Mouse (Mus musculus) kidney, postnatal 0 days (tissue): ENCODE data around the gene Sucnr1. TPM values are rescaled to one million over a fixed set of nuclear protein-coding genes. Genes with fewer than 3 reads are reported as not detected.
A peak's percentile ranks its signal among the peaks of the same experiment; 100 is the strongest.
"Not testable (repeated sequence)": the region's sequence is repeated elsewhere in the genome, so short reads cannot be mapped to it uniquely, and the experiment has no call there.

Source experiments
- ATAC-seq: fragments of 200-750 bp; cut with Nextera tagmentation; replicated peaks from 2 replicates; pipeline ENCODE4 v1.8.0; 2017; ENCODE audit warnings: low read depth, moderate number of reproducible peaks, moderate TSS enrichment, moderate library complexity; ENCODE audit not compliant: low FRiP score
- DNase-seq: peaks from one replicate; pipeline ENCODE4 v3.0.0-alpha.2; 2016; ENCODE audit warnings: low spot score
- H3K27ac ChIP-seq: fragments of 300-500 bp; sonication (generic); 2 replicates; pipeline ENCODE4 v1.5.1; 2014; ENCODE audit warnings: mild to moderate bottlenecking
- H3K27me3 ChIP-seq: fragments of 300-500 bp; sonication (generic); 2 replicates; pipeline ENCODE4 v1.6.1; 2014; ENCODE audit warnings: low read length, mixed read lengths; ENCODE audit not compliant: insufficient read depth
- H3K36me3 ChIP-seq: fragments of 300-500 bp; sonication (generic); 2 replicates; pipeline ENCODE4 v1.6.1; 2014; ENCODE audit warnings: low read length, mixed read lengths; ENCODE audit not compliant: insufficient read depth
- H3K4me1 ChIP-seq: fragments of 300-500 bp; sonication (generic); replicated peaks from 2 replicates; pipeline ENCODE4 v1.6.1; 2014; ENCODE audit warnings: antibody characterized with exemption, low read length, mixed read lengths; ENCODE audit not compliant: insufficient read depth
- H3K4me2 ChIP-seq: fragments of 300-500 bp; sonication (generic); 2 replicates; pipeline ENCODE4 v1.6.1; 2014; ENCODE audit warnings: mild to moderate bottlenecking, low read length, moderate library complexity, mixed read lengths
- H3K4me3 ChIP-seq: fragments of 300-500 bp; sonication (generic); replicated peaks from 2 replicates; pipeline ENCODE4 v1.5.1; 2014; ENCODE audit warnings: low read depth, low read length
- H3K9ac ChIP-seq: fragments of 300-500 bp; sonication (generic); 2 replicates; pipeline ENCODE4 v1.6.1; 2014; ENCODE audit warnings: low read depth, low read length
- H3K9me3 ChIP-seq: fragments of 300-500 bp; sonication (generic); replicated peaks from 2 replicates; pipeline ENCODE4 v1.6.1; 2016; ENCODE audit warnings: low read length, inconsistent platforms, mixed read lengths
- CTCF ChIP-seq: IDR thresholded peaks from 2 replicates; pipeline ENCODE4 v1.5.1; 2016; ENCODE audit warnings: antibody characterized with exemption, low read depth, mild to moderate bottlenecking, moderate library complexity
- WGBS: fragments of 180-500 bp; shearing (Covaris S2); extraction: QIAGEN DNeasy Blood & Tissue Kit; methylation state at CpG from one replicate; pipeline ENCODE4 v1.1.7; 2014; 5-methylcytosine and 5-hydroxymethylcytosine counted together
- polyA plus RNA-seq: library from polyadenylated mRNA; unstranded; fragments of >200 nt; fragmentation: Nextera tagmentation; extraction: Ambion mirVana; gene quantifications from 2 replicates; pipeline ENCODE4 v1.2.1, GENCODE M21; 2015

The Sucnr1 gene
- polyA plus RNA-seq, 1 experiment from 2014 or later, result 18.8 TPM

DNA sequence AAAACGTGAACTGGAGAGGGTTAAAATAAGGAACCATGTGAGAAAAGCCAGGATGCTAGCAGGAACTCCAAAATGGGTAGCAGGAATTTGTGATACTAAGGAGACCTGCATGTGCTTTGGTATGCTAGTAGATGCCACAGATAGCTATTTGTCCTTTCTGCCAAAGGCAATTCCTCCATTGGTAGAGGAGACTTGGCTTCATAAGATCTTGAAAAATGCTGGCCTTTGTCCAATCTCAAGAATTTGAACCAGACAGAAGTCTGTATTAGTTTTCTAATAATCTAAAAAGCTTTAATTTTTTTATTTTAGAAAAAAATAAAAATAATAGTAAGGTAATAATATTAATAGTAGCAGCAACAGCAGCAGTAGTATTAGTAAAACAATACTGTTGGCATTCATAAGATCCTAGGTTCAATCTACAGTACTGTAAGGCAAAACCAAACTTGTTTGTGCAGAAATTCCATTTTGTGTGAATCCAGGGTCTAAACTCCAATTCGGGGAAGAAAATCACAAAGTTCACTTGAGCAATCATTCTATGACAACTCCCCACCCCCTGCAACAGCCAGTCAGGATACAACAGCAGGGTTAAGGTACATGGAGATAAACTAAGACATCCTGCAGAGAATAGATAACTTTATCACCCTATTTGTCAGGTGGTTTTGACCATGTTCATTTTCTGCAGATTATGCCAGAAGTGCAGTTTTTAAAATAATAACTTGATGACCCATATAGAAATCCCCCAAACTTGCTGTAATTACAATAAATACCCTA is 12.9 kb downstream of the Sucnr1 start:
- DNase-seq (no peak), ATAC-seq (peak; percentile 46; the same call in 1 of the 2 replicates)
- Histone ChIP-seq H3K9ac (no peak overlapping the region), H3K4me1 (no peaks in the 10 kb centered on the region), H3K9me3 (no peaks in the 10 kb centered on the region), H3K27ac (no peak overlapping the region), H3K4me2 (no peak overlapping the region), H3K4me3 (no peak overlapping the region), H3K36me3 (no peaks in the 10 kb centered on the region), H3K27me3 (no peaks in the 10 kb centered on the region)
- no peak for TF ChIP-seq CTCF
- WGBS, result 74% methylated on average over 2 of the region's 2 CpGs

DNA sequence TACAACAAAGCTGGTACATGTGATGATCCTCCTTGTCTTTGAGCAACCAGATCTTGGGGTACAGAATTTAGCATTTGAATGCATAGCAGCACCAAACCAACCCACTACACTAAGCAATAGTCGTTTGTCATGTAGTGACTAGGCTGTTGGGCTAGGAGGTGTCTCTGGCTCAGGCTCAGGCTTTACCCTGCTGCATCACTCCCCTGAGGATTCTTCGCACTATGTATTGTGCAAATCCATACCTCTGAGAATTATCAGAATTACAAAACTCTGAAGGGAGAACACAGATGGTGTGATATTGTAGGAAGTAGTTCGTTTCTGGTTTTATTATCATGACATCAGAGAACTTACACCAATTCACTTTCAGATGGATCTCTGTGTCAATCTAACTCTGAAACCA is 15.3 kb downstream of the Sucnr1 start:
- Histone ChIP-seq H3K4me2 (no peak overlapping the region), H3K27me3 (no peaks in the 10 kb centered on the region), H3K4me1 (no peaks in the 10 kb centered on the region), H3K9me3 (no peaks in the 10 kb centered on the region), H3K27ac (no peak overlapping the region), H3K4me3 (no peak overlapping the region), H3K36me3 (no peaks in the 10 kb centered on the region), H3K9ac (no peak overlapping the region)
- 72% methylated on average over 3 of the region's 3 CpGs for WGBS
- no peak for TF ChIP-seq CTCF
- ATAC-seq, result no peak
- no peak for DNase-seq

DNA sequence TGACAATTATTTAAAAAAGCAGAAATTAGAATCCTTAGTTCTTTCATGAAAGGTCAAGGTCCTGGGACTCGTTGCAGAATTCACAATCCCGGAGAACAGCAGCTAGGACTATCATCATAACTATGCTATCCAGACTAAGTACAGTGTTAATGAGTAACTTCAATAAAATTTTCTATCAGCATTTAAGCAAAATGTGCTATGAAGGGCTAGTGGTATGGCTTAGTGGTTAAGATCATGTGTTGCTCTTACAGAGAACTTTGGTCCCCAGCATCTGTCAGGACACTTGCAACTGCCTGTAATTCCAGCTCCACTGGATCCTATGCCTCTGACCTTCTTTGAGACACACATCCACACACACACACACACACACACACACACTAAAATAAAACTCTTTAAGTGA is 15.8 kb downstream of the Sucnr1 start:
- Histone ChIP-seq H3K4me2 (no peak overlapping the region), H3K36me3 (no peaks in the 10 kb centered on the region), H3K4me3 (no peak overlapping the region), H3K9me3 (no peaks in the 10 kb centered on the region), H3K4me1 (no peaks in the 10 kb centered on the region), H3K27me3 (no peaks in the 10 kb centered on the region), H3K9ac (no peak overlapping the region), H3K27ac (no peak overlapping the region)
- 64% methylated on average over 2 of the region's 2 CpGs for WGBS
- TF ChIP-seq CTCF, result no peak
- ATAC-seq (peak; percentile 88), DNase-seq (no peak)

DNA sequence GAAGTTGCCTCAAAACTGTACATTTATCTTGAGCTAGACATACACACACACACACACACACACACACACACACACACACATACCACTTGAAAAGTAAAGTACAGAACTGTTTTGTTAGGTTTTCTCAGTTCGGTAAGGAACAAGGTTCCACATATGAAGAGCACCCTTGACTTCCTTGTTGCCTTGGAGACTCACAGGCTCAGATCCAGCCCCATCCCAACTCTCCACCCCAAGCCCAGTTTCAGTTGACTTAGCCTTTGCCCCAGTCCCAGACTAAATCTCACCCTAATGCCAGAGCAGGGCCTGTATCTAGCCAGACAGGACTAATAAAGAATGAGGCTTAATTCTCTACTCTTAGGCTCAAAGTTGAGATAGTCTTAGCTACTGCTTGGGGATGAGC is 16.9 kb downstream of the Sucnr1 start:
- Histone ChIP-seq H3K27me3 (no peaks in the 10 kb centered on the region), H3K9me3 (no peaks in the 10 kb centered on the region), H3K4me1 (no peaks in the 10 kb centered on the region), H3K9ac (no peak overlapping the region), H3K36me3 (no peaks in the 10 kb centered on the region), H3K4me3 (no peak overlapping the region), H3K27ac (no peak overlapping the region), H3K4me2 (no peak overlapping the region)
- ATAC-seq (no peak), DNase-seq (no peak)
- 63% methylated on average over 1 of the region's 1 CpGs for WGBS
- TF ChIP-seq CTCF, result no peak

DNA sequence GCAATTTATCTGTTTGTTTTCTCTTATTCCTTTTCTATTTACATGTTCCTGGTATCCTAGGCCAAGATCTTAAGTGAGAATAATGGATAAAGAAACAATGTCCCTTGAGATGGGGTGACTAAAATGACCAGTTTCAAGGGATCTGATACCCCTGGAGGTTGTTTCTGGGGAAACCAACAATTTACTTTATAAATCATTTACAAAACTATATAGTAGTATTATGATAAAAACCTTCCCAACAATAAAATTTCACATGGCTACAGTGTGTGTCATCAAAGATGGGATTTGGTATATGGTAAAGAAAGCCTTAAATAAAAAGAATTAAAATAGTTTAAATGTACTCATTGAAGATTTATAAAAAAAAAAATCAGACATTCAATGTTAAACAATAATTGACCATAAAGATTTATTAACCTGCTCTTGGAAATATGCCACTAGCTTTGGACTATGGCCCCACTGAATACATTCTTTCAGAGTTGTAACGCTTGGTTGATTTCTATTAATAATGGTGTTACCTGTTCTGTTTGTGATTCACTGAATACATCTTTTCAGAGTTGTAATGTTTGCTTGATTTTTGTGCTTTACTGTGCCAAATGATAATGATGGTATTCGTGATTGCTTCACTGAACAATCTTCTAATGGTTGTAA is 22.9 kb downstream of the Sucnr1 start:
- Histone ChIP-seq H3K4me3 (no peak overlapping the region), H3K9ac (no peak overlapping the region), H3K4me1 (no peaks in the 10 kb centered on the region), H3K36me3 (no peaks in the 10 kb centered on the region), H3K27ac (no peak overlapping the region), H3K27me3 (no peaks in the 10 kb centered on the region), H3K9me3 (no peaks in the 10 kb centered on the region), H3K4me2 (no peak overlapping the region)
- no peak for DNase-seq
- 63% methylated on average over 2 of the region's 2 CpGs for WGBS
- no peak for ATAC-seq
- TF ChIP-seq CTCF, result no peak

DNA sequence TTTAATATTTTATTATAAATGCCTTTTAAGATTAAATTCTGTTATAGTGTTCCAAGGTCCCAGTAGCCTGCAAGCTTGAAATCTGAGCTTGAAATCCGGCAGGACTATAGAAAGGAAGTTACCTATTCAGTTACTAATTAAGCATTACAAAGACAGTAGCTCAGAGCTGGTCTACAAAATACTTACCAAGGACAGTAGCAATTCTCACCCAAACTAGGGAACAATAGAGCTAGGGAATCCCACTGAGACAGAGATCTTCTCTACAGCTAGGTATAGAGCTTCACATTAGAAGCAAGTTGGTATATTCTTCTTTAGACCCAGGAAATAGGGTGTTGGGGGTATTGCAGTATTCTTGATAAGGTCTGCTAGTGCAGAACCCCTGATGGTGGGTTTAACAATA is 24.8 kb downstream of the Sucnr1 start:
- H3K4me2 ChIP-seq, ATAC-seq, H3K9ac ChIP-seq, H3K4me1 ChIP-seq, H3K36me3 ChIP-seq, H3K27ac ChIP-seq, H3K9me3 ChIP-seq, DNase-seq, H3K27me3 ChIP-seq, H3K4me3 ChIP-seq: not testable (repeated sequence)
- 51% methylated on average over 1 of the region's 1 CpGs for WGBS
